Mouse (Mus musculus) midbrain, embryonic 11.5 days (tissue): ENCODE results near the gene Eif4a1. TPM values are rescaled to one million over a fixed set of nuclear protein-coding genes. Genes with fewer than 3 reads are reported as not detected.
"Not testable (repeated sequence)": the region's sequence is repeated elsewhere in the genome, so short reads cannot be mapped to it uniquely, and the experiment has no call there.

Experiments used
- ATAC-seq: fragments of 200-750 bp; cut with Nextera tagmentation; 2 replicates; pipeline ENCODE4 v1.8.0; 2017; ENCODE audit warnings: moderate TSS enrichment, moderate library complexity; ENCODE audit not compliant: low FRiP score
- DNase-seq: peaks from one replicate; pipeline ENCODE4 v3.0.0; 2015; ENCODE audit warnings: low spot score; ENCODE audit errors: missing footprints
- H3K27ac ChIP-seq: fragments of 300-500 bp; sonication (generic); 2 replicates; pipeline ENCODE4 v1.5.1; 2014; ENCODE audit warnings: low read depth, low read length
- H3K27me3 ChIP-seq: fragments of 300-500 bp; sonication (generic); 2 replicates; pipeline ENCODE4 v1.6.1; 2014; ENCODE audit warnings: mild to moderate bottlenecking, low read length, moderate library complexity, mixed read lengths; ENCODE audit not compliant: control insufficient read depth, insufficient read depth
- H3K36me3 ChIP-seq: fragments of 300-500 bp; sonication (generic); 2 replicates; pipeline ENCODE4 v1.6.1; 2014; ENCODE audit warnings: mild to moderate bottlenecking, low read length, moderate library complexity, mixed read lengths; ENCODE audit not compliant: control insufficient read depth, insufficient read depth
- H3K4me1 ChIP-seq: fragments of 300-500 bp; sonication (generic); 2 replicates; pipeline ENCODE4 v1.6.1; 2014; ENCODE audit warnings: low read length; ENCODE audit not compliant: control insufficient read depth, insufficient read depth
- H3K4me2 ChIP-seq: fragments of 300-500 bp; sonication (generic); 2 replicates; pipeline ENCODE4 v1.6.1; 2014; ENCODE audit warnings: mild to moderate bottlenecking, moderate library complexity
- H3K4me3 ChIP-seq: fragments of 300-500 bp; sonication (generic); 2 replicates; pipeline ENCODE4 v1.5.1; 2014; ENCODE audit warnings: low read depth, low read length
- H3K9ac ChIP-seq: fragments of 300-500 bp; sonication (generic); 2 replicates; pipeline ENCODE4 v1.6.1; 2014; ENCODE audit warnings: low read length
- H3K9me3 ChIP-seq: fragments of 300-500 bp; sonication (generic); 2 replicates; pipeline ENCODE4 v1.6.1; 2016; ENCODE audit warnings: low read length; ENCODE audit not compliant: control insufficient read depth
- WGBS: fragments of 180-500 bp; shearing (Covaris S2); extraction: QIAGEN DNeasy Blood & Tissue Kit; methylation state at CpG from one replicate; pipeline ENCODE4 v1.1.7; 2014; 5-methylcytosine and 5-hydroxymethylcytosine counted together
- polyA plus RNA-seq: library from polyadenylated mRNA; unstranded; fragments of >200 nt; fragmentation: Nextera tagmentation; extraction: Ambion mirVana; gene quantifications from 2 replicates; pipeline ENCODE4 v1.2.1, GENCODE M21; 2014

Gene Eif4a1
- polyA plus RNA-seq, 1 experiment from 2014 or later = 877 TPM

DNA sequence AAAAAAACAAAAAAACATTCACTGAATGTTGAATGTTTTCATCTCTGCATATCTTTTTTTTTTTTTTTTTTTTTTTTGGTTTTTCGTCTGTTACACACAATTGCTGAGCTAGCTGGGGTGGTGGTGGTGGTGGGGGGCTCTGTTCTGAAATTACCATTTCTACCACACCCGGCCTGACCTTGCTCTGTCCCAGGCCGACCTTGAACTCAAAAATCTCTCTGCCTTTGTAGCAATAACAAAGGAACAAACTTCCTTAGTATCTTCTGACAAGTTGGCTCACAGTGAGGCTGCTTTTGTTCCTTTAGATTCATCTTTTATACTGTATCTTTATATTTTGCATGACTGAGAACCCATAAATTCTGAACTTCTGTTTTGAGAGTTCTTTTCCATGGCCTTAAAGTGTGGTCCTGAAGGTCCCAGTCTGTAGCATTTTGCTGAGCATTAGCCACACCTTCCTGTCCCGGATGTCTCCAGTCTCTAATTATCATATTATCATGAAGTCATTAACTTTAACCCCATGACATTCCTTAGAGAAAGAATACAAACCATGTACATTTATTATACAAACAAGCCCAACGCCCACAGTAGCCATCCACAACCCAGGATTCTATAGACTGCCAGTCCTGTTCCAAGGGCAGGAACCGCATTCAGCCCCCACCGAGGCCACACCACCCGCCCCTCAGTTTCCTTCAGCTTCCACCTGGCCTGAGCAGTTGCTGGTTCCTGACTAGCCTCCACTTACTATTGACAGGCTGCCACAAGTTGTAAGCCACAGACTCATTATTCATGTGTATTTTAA is 31.8 kb upstream of the Eif4a1 start:
- Histone ChIP-seq H3K27me3 (no peaks in the 10 kb centered on the region), H3K9me3 (no peaks in the 10 kb centered on the region), H3K27ac (no peak overlapping the region), H3K36me3 (no peaks in the 10 kb centered on the region), H3K4me2 (no peak overlapping the region), H3K4me3 (no peak overlapping the region), H3K4me1 (no peaks in the 10 kb centered on the region), H3K9ac (no peak overlapping the region)
- peak; percentile 45 for DNase-seq
- WGBS = 73% methylated on average over 8 of the region's 8 CpGs
- no peak for ATAC-seq

DNA sequence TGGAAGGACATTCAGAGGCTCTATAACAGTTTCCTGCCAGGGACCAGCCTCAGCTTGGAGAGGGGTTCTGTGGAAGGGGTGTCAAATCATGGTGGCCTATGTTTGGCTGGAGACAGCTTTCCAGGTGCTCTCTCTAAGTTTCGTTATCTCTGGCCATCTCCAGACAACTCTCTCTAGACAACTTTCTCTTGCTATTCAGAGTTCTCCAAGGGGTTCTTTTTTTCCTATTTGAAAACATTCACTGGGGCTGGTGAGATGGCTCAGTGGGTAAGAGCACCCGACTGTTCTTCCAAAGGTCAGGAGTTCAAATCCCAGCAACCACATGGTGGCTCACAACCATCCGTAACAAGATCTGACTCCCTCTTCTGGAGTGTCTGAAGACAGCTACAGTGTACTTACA is 31.2 kb upstream of the Eif4a1 start:
- H3K4me2 ChIP-seq, H3K36me3 ChIP-seq, H3K9ac ChIP-seq, H3K4me1 ChIP-seq, ATAC-seq, H3K27me3 ChIP-seq, H3K27ac ChIP-seq, H3K4me3 ChIP-seq, H3K9me3 ChIP-seq: not testable (repeated sequence)
- DNase-seq = peak; percentile 64
- WGBS = 78% methylated on average over 2 of the region's 3 CpGs

DNA sequence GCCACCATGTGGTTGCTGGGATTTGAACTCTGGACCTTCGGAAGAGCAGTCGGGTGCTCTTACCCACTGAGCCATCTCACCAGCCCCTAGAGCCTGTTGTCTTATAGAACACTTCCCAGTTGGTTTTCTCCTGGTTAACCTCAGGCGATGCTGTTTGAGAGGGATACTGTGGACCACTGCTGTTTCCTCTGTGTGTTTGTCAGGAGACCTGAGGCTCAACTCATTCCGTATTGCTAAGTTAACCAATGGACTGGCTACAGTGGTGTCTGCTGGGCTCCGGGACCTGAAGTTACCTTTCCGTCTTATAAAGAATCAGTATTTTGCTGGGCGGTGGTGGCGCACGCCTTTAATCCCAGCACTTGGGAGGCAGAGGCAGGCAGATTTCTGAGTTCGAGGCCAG is 30.7 kb upstream of the Eif4a1 start:
- not testable (repeated sequence) for H3K9ac ChIP-seq, H3K4me3 ChIP-seq

DNA sequence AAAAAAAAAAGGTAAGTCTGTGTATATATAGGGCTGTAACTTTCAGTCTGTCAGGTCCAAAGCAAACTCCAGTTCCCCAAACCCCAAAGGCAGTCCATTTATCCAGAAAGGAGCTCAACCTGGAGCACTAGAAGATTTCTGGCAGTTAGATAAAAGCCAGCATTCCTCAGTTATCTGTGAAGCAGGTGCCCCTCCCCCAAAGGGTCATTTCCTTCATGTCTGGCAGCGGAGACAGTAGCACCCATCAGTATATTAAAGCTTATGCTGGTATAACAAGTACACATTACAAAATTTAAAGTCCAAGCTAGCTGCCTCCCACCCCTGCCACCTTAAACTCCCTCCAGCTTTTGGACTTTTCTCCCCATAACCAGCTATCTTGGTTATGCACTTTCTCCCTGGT is 27.4 kb upstream of the Eif4a1 start:
- peaks cover 5% of the 10 kb centered on the region; the same call in 1 of the 2 replicates for H3K4me1 ChIP-seq
- H3K36me3 ChIP-seq = no peaks in the 10 kb centered on the region
- H3K9ac ChIP-seq = no peak overlapping the region
- H3K4me2 ChIP-seq = no peak overlapping the region
- WGBS = 86% methylated on average over 1 of the region's 1 CpGs
- H3K9me3 ChIP-seq = no peaks in the 10 kb centered on the region
- ATAC-seq = no peak
- no peaks in the 10 kb centered on the region for H3K27me3 ChIP-seq
- peak; percentile 14 for DNase-seq
- no peak overlapping the region for H3K4me3 ChIP-seq
- no peak overlapping the region for H3K27ac ChIP-seq

More for the DNA sequence above, 30.7 kb upstream of the Eif4a1 start:
- H3K27ac ChIP-seq, H3K4me1 ChIP-seq, H3K27me3 ChIP-seq, H3K36me3 ChIP-seq, H3K9me3 ChIP-seq, H3K4me2 ChIP-seq, ATAC-seq: not testable (repeated sequence)
- peak; percentile 69 for DNase-seq
- 92% methylated on average over 10 of the region's 10 CpGs for WGBS

DNA sequence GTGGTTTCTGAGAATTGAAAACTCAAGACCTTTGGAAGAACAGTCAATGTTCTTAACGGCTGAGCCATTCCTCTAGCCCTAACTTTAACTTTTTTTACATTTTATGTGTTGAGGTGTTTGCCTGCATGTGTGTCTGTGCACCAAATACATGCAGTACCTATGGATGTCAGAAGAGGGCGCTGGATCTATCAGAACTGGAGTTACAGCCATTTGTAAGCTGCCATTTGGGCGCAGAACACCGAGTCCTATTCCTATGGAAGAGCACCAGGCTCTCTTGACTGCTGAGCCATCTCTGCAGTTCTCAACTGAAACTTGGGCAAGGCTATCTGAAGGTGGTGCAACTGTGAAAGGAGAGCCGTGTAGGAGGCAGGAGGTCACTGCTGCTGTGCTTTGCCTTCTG is 26.4 kb upstream of the Eif4a1 start:
- Histone ChIP-seq H3K27me3 (no peaks in the 10 kb centered on the region), H3K36me3 (no peaks in the 10 kb centered on the region), H3K27ac (no peak overlapping the region), H3K9ac (no peak overlapping the region), H3K4me2 (no peak overlapping the region), H3K9me3 (no peaks in the 10 kb centered on the region), H3K4me1 (peaks cover 5% of the 10 kb centered on the region; the same call in 1 of the 2 replicates), H3K4me3 (no peak overlapping the region)
- DNase-seq = peak; percentile 65
- 74% methylated on average over 5 of the region's 5 CpGs for WGBS
- no peak for ATAC-seq

DNA sequence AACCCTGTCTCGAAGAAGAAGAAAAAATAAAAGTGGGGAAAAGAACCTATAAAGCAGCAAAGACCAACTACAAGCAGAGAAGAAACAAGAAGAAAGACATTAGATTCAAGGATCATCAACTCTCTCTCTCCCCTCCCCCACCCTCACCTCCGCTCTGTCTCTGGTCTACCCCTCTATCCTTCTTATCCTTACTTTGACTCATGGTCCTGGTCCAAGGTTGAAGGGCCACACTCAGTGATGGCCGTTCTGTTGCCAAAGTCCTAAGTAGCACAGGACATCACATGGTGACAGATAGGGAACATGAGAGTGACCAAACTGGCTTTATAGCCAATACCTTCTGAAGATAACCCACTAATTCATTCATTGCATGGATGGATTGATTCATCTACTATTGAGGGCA is 25.2 kb upstream of the Eif4a1 start:
- H3K27me3 ChIP-seq = no peaks in the 10 kb centered on the region
- 96% methylated on average over 3 of the region's 3 CpGs for WGBS
- no peak overlapping the region for H3K27ac ChIP-seq
- ATAC-seq = no peak
- H3K4me3 ChIP-seq = no peak overlapping the region
- H3K4me1 ChIP-seq = peaks cover 5% of the 10 kb centered on the region; the same call in 1 of the 2 replicates
- no peaks in the 10 kb centered on the region for H3K9me3 ChIP-seq
- peak; percentile 77 for DNase-seq
- H3K9ac ChIP-seq = no peak overlapping the region
- H3K36me3 ChIP-seq = no peaks in the 10 kb centered on the region
- H3K4me2 ChIP-seq = no peak overlapping the region

DNA sequence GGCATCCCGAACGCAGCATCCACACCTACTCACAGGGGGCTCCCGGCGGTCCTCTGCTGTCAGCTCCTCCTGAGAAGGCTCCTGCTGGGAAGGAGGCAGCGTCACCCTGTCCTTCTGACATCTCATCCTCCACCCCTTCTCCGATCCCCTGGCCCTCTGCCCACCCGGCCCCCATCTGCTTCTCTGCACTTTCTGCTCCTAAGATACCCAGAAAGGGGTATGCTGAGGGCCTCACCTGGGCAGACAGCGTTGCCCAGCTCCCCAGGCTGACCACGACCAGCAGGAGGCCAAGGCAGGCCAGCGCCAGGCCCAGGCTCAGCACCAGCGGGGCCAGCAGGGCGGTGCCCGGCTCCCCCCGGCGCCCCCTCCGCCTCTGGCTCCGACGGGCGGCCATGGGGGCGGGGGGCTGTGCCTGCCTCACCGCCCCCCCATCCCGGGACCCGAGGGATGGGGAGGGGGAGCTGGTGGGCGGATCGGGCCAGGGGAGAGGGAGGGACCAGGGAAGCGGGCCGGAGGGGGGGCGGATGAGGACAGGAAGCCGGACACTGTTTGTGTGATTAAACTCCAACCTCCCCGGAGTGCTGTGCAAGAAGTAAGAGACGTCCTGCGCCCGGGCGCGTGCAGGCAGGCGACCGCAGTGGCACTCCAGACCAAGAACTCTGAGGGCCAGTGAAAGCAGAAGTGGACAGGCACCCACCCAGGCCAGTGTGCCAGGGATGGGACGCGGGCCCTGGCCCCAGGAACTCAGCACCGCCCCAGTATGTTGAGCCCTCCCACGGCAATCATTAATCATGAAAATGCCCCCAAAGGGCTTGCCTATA is 23.3 kb upstream of the Eif4a1 start, which contains the start of the genes Tnfsf12 and Tnfsfm13:
Tnfsf12 (minus strand) TSS at position 489 of the 821 bp plus-strand sequence.
Tnfsfm13 (minus strand) TSS at position 738 of the 821 bp plus-strand sequence.
- peak within 1 kb of the TSS; percentile 65 for H3K4me2 ChIP-seq
- WGBS = 2% methylated on average over 38 of the region's 41 CpGs
- H3K27me3 ChIP-seq = no peaks in the 10 kb centered on the region
- peak within 1 kb of the TSS; percentile 65 for H3K9ac ChIP-seq
- H3K27ac ChIP-seq = no peak within 1 kb of the TSS
- H3K36me3 ChIP-seq = no peaks in the 10 kb centered on the region
- peak within 1 kb of the TSS; percentile 32 for H3K4me3 ChIP-seq
- H3K4me1 ChIP-seq = peaks cover 5% of the 10 kb centered on the region; the same call in 1 of the 2 replicates
- peak; percentile 89 for DNase-seq
- no peaks in the 10 kb centered on the region for H3K9me3 ChIP-seq
- ATAC-seq = peak; percentile 50; the same call in 1 of the 2 replicates

DNA sequence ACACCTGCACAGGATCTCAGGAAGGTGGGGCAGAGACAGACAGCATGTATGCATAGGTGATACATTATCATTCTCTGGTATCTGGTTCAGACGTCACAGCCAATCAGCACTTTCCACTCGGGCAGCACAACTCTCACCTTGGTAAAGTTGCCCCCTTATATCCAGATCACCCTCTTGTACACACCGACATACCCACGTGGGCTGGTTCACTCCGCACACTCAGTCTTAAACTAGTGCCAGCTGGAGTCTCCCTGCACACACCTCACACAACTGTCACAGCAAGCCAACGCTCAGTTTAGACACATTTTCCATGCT is 22.8 kb upstream of the Eif4a1 start:
- peak overlapping the region; percentile 65 for H3K4me2 ChIP-seq
- H3K9ac ChIP-seq = peak overlapping the region; percentile 65
- H3K4me1 ChIP-seq = peaks cover 5% of the 10 kb centered on the region; the same call in 1 of the 2 replicates
- ATAC-seq (no peak), DNase-seq (no peak)
- H3K9me3 ChIP-seq = no peaks in the 10 kb centered on the region
- H3K27ac ChIP-seq = no peak overlapping the region
- H3K4me3 ChIP-seq = peak overlapping the region; percentile 32
- 38% methylated on average over 6 of the region's 6 CpGs for WGBS
- no peaks in the 10 kb centered on the region for H3K27me3 ChIP-seq
- no peaks in the 10 kb centered on the region for H3K36me3 ChIP-seq

DNA sequence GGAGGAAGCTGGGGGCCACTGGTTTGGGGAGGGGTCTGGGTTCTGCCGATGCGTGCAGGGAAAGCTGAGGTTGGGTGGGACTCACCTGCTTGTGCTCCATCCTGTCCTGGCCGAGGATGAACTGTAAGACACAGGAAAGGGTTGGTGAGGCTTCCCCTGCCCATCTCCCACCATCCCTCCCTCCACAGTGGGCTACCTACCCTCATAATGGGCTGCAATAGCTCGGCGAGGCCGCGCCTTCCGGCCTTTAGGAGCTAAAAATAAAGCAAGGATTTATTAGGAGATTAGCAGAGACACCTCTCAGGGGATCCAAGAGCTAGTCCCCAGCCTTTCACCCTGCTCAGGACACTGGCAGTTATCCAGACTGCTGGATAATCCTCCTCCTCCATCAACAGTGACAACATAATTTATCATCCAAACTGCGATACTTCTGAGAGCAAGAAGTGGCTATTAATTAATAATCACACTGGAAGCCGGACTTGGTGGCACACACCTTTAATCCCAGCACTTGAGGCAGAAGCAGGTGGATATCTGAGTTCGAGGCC is 21.3 kb upstream of the Eif4a1 start:
- Histone ChIP-seq H3K27me3 (no peaks in the 10 kb centered on the region), H3K4me2 (no peak overlapping the region), H3K4me1 (peaks cover 5% of the 10 kb centered on the region; the same call in 1 of the 2 replicates), H3K36me3 (no peaks in the 10 kb centered on the region), H3K4me3 (no peak overlapping the region), H3K27ac (no peak overlapping the region), H3K9ac (no peak overlapping the region), H3K9me3 (no peaks in the 10 kb centered on the region)
- ATAC-seq = no peak
- peak; percentile 35 for DNase-seq
- 61% methylated on average over 11 of the region's 11 CpGs for WGBS
